Mouse (Mus musculus): Measurements from ENCODE around the gene Zfp444.
A peak's percentile ranks its signal among the peaks of the same experiment; 100 is the strongest.
"Not testable (repeated sequence)": the region's sequence is repeated elsewhere in the genome, so short reads cannot be mapped to it uniquely, and the experiment has no call there.

Gene Zfp444

DNA sequence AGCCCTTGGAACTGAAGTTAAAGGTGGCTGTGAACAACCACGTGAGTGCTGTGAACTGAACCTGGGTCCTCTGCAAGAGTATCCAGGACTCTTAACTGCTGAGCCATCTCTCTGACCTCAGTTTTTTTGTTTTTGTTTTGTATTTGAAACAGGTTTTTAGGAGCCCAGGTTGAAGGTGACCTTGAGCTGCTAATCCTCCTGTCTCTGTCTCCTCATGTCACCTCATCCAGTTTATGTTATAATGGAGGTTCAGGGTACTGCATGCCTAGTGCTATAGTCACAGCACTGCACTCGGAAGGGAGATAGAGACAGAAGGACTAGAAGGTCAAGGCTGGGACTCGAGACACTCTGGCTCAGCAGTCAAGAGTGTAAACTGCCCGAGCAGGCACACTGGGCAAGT lies 9.9 kb upstream of the Zfp444 start:
- no peak for DNase-seq

DNA sequence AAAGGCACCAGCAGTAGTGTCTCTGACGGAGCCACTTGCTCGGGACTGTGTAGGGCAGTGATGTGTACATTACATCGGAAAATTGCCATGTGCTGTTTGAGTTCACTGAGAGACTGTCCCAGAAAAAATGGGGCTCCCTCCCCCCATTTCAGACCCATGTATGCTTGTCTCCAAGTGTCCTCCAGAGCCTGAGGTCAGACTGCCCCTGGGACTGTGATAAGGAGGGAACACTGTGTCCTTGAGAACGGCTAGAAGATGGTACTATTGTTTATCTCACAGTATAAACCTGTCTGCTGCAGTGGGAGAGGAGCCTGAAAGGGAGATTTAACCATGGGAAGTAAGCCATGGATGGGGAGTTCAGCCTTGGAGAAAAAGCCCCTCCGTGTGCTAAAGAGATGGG lies 7.4 kb upstream of the Zfp444 start:
- no peak for DNase-seq

DNA sequence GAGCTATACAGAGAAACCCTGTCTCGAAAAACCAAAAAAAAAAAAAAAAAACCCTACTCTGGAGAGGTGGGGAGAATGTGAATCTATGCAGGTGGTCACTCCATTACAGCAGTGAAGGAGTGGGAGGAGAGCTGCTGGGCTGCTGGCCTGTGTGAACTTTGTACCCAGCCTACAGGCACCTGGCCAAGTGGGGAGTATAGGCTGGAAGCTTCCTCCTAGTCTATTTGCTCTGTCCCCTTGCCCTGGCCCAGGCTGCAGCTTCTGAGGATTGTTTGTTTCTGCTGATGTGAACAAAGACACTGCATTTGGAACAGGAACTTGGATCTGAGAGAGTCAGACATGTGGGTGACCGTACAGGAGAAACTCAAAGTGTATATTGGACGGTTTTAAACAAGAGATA lies 2.6 kb upstream of the Zfp444 start:
- DNase-seq: no peak

GRCm38 (mm10) chr7:6170391-6170790 lies 1.6 kb upstream of the Zfp444 start:
- no peak for DNase-seq

DNA sequence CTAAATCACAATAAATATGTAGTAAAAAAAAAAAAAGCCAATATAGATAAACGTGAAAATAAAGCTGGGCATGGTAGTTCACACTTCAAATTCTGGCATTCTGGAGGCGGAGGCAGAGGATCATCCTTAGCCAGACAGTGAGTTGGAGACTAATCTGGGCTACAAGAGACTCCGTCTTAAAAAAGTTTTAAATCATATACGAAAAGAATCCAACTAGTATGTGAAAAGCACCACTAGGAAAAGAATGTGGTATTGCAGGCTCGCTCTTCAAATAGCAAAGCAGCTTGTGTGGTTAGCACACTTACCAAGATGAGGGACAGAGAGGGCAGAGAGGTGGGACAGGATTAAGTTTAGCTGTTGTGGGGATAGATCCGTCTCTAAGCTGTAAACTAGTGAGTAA lies 1.2 kb upstream of the Zfp444 start:
- DNase-seq: peak; percentile 37

DNA sequence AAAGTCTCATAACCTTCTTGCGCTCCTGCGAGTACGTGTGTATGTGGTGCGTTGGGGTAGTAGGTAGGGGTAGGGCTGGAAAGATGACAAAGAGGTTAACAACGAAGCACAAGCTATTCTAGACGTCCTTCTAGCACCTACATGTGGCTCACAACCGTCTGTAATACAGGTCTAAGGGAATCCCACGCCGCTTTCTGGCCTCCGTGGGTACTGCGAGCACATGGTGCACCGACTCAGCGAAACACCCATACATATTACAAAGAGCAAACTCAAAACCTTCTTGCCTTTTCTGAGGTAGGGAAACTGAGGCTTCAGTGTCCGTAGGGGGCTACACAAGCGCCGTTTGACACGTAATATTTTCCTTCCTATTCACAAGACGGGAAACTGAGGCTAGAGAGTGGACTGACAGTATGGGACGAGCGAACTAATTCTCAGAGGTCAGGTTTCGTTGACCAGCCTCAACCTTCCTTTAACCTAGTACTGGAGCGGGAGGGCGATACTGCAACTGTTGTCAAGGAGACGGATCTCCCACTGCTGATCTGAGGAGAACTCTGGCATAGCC lies 501 bp upstream of the Zfp444 start:
- DNase-seq: peak; percentile 74

DNA sequence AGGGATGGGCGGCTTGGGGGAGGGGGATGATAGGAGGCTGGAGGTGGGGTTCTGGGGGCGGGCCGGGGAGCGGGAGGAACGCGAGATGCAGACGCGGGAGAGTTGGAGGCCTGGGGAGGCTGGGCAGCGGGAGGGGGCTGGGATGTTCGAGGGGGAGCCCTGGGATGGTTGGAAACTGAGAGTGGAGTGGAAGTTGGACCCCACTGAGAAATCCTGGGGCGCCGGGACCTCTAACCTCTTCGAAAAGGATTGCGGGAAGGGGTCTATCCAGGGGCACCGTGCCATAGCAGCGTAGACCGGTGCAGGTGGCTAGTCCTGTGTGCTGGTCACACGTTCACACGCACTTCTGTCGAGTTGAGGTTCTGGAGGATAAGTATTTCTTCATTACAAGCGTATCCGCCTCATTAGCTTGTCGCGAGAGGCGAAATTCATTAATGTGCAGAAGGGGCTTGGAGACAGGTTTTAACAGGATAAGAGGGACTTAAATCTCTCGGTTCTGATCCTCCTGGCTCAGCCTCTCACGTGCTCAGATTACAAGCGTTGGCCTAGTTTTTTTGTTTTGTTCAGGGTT lies 733 bp downstream of the Zfp444 start:
- peak; percentile 86 for DNase-seq

DNA sequence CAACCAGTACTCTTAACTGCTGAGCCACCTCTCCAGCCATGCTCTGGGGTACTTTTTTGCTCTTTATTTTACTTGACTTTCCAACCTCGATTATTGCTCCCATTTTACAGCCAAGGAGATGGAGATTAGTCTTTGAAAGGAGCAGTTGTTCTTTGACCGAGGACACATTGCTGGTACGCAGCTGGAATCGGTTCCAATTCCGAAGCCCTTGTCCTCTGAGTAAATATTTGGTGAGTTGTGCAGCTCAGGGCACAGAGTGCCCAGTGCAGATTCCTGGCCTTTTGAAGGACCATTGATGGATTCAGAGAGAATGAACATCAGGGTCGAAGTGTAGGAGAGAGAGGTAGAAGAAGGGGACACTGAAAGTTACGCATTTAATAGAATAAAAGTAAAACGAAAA lies 1.8 kb downstream of the Zfp444 start:
- no peak for DNase-seq

DNA sequence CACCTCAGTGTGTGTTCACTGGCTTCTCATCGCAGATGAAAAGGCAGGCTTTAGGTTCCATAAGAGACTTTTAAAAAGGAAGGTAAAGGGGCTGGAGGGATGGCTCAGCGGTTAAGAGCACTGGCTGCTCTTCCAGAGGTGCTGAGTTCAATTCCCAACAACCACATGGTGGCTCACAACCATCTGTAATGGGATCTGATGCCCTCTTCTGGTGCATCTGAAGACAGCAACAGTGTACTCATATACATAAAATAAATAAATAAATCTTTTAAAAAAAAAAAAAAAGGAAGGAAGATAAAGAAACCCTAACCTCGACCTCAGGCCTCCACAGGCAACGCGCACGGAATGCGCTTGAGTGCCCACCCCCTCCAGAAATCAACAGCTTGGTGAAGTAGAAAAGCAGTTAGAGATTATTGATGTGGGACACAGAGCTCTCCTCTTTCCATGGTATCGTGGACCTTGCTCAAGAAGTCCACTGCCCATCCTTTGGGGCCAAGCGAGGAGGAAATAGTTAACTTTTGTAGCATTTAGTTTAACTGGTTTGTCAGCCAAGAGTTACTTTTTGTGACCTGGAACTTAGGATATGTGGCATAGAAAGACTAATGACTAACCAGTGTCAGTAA lies 2.5 kb downstream of the Zfp444 start:
- not testable (repeated sequence) for DNase-seq

- DNase-seq: no peak
These were observed 7.0 kb downstream of the Zfp444 start for GRCm38 (mm10) chr7:6179013-6179412.

DNA sequence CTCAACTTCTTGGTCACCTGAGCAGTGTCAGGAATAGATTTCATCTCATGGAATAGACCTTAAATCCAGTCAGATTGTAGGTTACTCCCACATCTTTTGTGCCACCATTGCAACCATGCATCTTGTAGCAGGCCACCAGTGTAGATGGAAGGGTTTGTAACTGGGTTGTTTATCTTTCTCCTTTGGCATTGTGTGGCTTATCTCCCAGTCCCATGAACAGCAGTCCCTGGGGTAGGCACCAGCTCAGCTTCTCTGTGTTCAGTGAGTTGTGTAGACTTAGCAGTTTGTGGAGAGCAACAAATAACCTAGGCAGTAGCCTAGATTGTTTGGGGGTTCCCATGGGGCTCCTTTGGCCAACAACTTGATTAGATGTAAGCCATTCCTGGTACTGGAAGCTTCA lies 10.9 kb downstream of the Zfp444 start:
- no peak for DNase-seq

GRCm38 (mm10) chr7:6183802-6184201 lies 11.8 kb downstream of the Zfp444 start:
- no peak for DNase-seq

- no peak for DNase-seq
These were observed 12.5 kb downstream of the Zfp444 start for GRCm38 (mm10) chr7:6184521-6184920.

- DNase-seq: no peak
These were observed 13.4 kb downstream of the Zfp444 start for GRCm38 (mm10) chr7:6185391-6185790.

GRCm38 (mm10) chr7:6186176-6186575 lies 14.2 kb downstream of the Zfp444 start:
- DNase-seq: no peak

- no peak for DNase-seq
These were observed 14.7 kb downstream of the Zfp444 start for GRCm38 (mm10) chr7:6186756-6187155.

DNA sequence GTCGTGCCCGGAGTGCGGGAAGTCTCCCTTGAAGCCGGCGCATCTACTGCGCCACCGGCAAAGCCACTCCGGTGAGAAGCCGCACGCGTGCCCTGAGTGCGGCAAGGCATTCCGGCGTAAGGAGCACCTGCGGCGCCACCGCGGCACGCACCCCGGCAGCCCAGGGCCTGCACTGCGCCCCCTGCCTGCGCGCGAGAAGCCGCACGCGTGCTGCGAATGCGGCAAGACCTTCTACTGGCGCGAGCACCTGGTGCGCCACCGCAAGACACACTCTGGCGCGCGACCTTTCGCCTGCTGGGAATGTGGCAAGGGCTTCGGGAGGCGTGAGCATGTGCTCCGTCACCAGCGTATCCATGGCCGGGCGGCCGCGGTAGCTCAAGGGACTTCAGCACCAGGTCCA lies 17.5 kb downstream of the Zfp444 start:
- no peak for DNase-seq

DNA sequence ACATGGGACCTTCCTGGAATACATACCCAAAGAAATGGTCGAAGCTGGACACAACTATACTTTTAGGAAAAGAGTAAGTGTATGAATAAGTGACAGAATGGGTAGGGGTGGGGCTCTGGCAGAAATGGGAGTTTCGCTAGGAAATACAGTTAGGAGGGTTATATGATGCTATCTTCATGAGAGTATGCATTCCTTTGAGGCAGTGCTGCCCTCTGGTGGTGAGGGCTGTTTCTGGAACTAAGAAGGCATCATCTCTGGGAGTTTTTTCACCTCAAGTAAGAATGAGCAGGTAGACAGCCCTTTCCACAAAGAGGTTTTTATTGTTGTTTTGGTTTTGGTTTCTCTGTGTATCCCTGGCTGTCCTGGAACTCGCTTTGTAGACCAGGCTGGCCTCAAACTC lies 19.4 kb downstream of the Zfp444 start:
- DNase-seq: peak; percentile 78

DNA sequence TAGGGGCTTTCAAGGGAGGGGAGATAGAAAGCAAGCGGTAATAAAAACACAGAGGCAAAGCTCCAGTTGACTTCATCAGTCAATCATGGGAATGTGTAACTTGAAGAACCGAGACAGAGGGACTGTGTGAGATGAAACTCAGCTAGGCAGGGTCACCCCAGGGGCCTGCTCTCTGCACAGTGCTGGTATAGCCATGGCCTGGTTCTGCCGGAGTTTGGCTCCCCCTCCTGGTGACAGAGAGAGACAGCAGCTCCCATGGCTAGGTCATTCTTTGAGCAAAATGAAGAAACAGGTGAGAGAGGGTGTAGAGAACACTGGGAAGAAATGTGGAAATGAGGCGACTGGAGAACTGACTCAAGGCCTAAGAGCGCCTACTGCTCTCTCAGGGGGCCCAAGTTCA lies 22.1 kb downstream of the Zfp444 start:
- DNase-seq: peak; percentile 80

DNA sequence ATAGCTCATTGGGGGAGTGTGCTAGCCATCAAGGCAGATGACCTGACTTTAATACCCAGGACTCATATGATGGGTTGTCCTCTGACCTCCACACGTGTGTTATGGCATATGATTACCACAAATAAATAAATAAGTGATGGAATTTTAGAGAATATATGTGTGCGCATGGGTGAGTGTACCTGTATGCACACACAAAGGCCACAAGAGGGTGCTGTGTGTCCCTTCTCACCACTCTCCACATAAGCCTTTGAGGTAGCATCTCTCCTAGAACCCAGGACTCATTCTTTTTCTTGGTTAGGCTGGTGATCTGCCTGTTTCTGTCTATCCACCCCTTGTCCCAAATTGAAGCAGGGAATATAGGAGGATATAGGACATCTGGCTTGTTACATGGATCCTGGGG lies 23.8 kb downstream of the Zfp444 start:
- DNase-seq: no peak

DNA sequence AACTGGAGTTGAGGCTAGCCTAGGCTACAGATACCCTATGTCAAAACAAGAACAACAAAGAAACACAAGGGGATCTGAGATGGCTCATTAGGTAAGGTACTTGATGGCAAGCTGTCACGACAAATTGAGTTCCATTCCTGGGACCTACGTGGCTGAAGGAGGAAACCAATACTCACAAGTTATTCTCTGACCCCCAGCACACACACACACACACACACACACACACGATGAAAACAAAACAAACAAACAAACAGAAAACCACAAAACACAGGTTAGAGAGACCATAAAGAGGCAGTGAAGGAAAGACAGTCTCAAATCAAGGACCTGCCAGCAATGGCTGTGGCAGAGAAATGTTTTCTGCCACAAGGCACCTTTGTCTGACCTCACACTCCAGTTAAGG lies 24.8 kb downstream of the Zfp444 start, which contains the start of gene Galp:
Gene Galp (plus strand): TSS at position 301 of the 400 bp plus-strand sequence.
- DNase-seq: no peak

GRCm38 (mm10) chr7:6204200-6204599 lies 32.2 kb downstream of the Zfp444 start:
- no peak for DNase-seq

DNA sequence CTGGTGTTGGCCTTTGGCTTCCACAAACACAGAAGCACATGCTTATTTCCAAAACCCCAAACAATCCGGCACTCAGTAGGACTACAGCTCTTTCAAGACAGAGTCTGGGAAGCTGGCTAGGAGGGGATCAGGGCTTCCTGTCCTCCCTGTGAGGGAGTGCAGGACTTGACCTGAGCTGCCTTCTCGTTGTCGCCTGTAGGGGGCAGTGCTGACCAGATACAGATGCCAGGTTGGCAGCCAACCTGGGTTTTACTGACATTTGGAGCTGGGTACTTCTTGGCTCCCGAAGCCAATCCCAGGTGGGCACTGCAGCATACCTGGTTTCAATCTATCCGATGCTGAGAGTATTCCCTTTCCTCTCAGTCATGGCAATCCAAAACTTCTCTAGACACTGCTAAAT lies 41.1 kb downstream of the Zfp444 start:
- DNase-seq: no peak

DNA sequence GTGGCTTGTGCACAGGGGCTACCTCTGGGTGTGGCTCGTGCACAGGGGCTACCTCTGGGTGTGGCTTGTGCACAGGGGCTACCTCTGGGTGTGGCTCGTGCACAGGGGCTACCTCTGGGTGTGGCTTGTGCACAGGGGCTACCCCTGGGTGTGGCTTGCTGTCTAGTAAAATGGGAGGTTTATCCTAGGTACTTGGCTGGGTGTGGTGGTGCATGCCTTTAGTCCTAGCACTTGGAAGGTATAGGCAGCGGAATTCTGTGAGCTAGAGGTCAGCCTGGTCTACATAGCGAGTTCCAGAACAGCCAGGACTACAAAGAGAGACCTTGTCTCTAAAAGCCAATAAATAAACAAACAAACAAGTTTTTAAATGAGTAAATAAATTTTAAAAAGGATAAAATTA lies 42.7 kb downstream of the Zfp444 start:
- not testable (repeated sequence) for DNase-seq

DNA sequence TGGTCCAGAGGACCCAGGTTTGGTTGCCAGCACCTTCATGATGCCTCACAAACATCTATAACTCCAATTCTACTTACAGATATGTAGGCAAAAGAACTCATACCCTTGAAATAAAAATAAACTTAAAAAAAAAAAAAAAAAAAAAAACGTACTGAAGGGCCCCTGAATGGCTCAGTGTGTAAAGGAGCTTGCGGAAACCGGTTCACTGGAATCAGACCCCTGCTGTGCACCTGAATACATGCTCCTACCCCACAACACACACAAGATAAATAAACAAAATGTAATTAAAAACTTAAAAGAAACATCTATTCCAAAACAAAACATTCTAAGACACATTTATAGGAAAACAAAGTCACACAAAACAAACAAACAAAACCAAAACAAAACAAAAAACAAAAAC lies 48.1 kb downstream of the Zfp444 start:
- no peak for DNase-seq
